Mouse (Mus musculus) midbrain, embryonic 14.5 days (tissue): Measurements from ENCODE around the gene Zfp825. TPM values are rescaled to one million over a fixed set of nuclear protein-coding genes. Genes with fewer than 3 reads are reported as not detected.
"Not testable (repeated sequence)": the region's sequence is repeated elsewhere in the genome, so short reads cannot be mapped to it uniquely, and the experiment has no call there.

Experiments used
- ATAC-seq: fragments of 200-750 bp; cut with Nextera tagmentation; 2 replicates; pipeline ENCODE4 v1.8.0; 2017; ENCODE audit warnings: moderate number of reproducible peaks, moderate library complexity; ENCODE audit not compliant: low FRiP score, low TSS enrichment
- DNase-seq: peaks from one replicate; pipeline ENCODE4 v3.0.0-alpha.2; 2015
- H3K27ac ChIP-seq: fragments of 300-500 bp; sonication (generic); replicated peaks from 2 replicates; pipeline ENCODE4 v1.5.1; 2014; ENCODE audit warnings: mild to moderate bottlenecking, low read depth, low read length, moderate library complexity
- H3K27me3 ChIP-seq: fragments of 300-500 bp; sonication (generic); 2 replicates; pipeline ENCODE4 v1.6.1; 2014; ENCODE audit warnings: low read length, control low read depth, mixed read lengths; ENCODE audit not compliant: control insufficient read depth, insufficient read depth
- H3K36me3 ChIP-seq: fragments of 300-500 bp; sonication (generic); 2 replicates; pipeline ENCODE4 v1.6.1; 2014; ENCODE audit warnings: low read length, control low read depth; ENCODE audit not compliant: control insufficient read depth, insufficient read depth
- H3K4me1 ChIP-seq: fragments of 300-500 bp; sonication (generic); 2 replicates; pipeline ENCODE4 v1.6.1; 2014; ENCODE audit warnings: mild to moderate bottlenecking, antibody characterized with exemption, low read length, control low read depth; ENCODE audit not compliant: control insufficient read depth, insufficient read depth
- H3K4me2 ChIP-seq: fragments of 300-500 bp; sonication (generic); 2 replicates; pipeline ENCODE4 v1.6.1; 2014; ENCODE audit warnings: mild to moderate bottlenecking, low read length, moderate library complexity
- H3K4me3 ChIP-seq: fragments of 300-500 bp; sonication (generic); replicated peaks from 2 replicates; pipeline ENCODE4 v1.5.1; 2014; ENCODE audit warnings: low read depth, low read length
- H3K9ac ChIP-seq: fragments of 300-500 bp; sonication (generic); replicated peaks from 2 replicates; pipeline ENCODE4 v1.6.1; 2014; ENCODE audit warnings: mild to moderate bottlenecking, low read length, moderate library complexity
- H3K9me3 ChIP-seq: fragments of 300-500 bp; sonication (generic); 2 replicates; pipeline ENCODE4 v1.6.1; 2016; ENCODE audit warnings: low read length, control low read depth, mixed read lengths; ENCODE audit not compliant: control insufficient read depth
- WGBS: fragments of 180-500 bp; shearing (Covaris S2); extraction: QIAGEN DNeasy Blood & Tissue Kit; methylation state at CpG from one replicate; pipeline ENCODE4 v1.1.7; 2014; 5-methylcytosine and 5-hydroxymethylcytosine counted together
- polyA plus RNA-seq: library from polyadenylated mRNA; unstranded; fragments of >200 nt; fragmentation: Nextera tagmentation; extraction: Ambion mirVana; gene quantifications from 2 replicates; pipeline ENCODE4 v1.2.1, GENCODE M21; 2014

The Zfp825 gene
- polyA plus RNA-seq, 1 experiment from 2014 or later, result 15.2 TPM

DNA sequence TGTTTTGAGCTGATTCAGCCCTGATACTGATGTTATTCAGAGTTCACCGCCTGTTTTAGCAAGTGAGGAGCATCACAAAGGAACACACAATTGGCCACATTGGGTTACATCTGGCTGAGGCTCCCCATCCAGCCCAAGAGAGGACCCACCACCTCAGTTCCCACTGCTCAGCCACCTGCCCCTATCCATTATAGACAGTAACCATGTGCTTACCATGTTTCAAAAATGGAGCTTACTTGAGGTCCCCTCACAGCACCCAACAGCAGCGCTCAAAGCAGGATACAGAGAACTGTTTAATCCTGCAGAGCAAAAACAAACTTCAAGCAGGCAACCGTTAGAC lies 28.3 kb upstream of the Zfp825 start:
- H3K4me3 ChIP-seq, result peak overlapping the region; percentile 44
- not testable (repeated sequence) for H3K27ac ChIP-seq, H3K4me1 ChIP-seq, ATAC-seq, H3K9me3 ChIP-seq, DNase-seq, H3K36me3 ChIP-seq, H3K27me3 ChIP-seq
- peak overlapping the region; percentile 66 for H3K4me2 ChIP-seq
- under 1% methylated on average over 3 of the region's 3 CpGs for WGBS
- H3K9ac ChIP-seq, result peak overlapping the region; percentile 39; the same call in 1 of the 2 replicates

GRCm38 (mm10) chr13:74507981-74508380 lies 14.2 kb upstream of the Zfp825 start:
- not testable (repeated sequence) for H3K4me2 ChIP-seq, H3K9ac ChIP-seq, H3K36me3 ChIP-seq, H3K4me3 ChIP-seq, ATAC-seq, DNase-seq, H3K9me3 ChIP-seq, H3K27ac ChIP-seq, H3K27me3 ChIP-seq, H3K4me1 ChIP-seq
- WGBS, result 91% methylated on average over 6 of the region's 6 CpGs

- not testable (repeated sequence) for H3K27ac ChIP-seq, DNase-seq, ATAC-seq, H3K36me3 ChIP-seq, H3K4me2 ChIP-seq, H3K4me3 ChIP-seq, H3K27me3 ChIP-seq, H3K9me3 ChIP-seq, H3K9ac ChIP-seq, H3K4me1 ChIP-seq
- 67% methylated on average over 1 of the region's 1 CpGs for WGBS
Observed at GRCm38 (mm10) chr13:74502851-74503250, 9.1 kb upstream of the Zfp825 start.

DNA sequence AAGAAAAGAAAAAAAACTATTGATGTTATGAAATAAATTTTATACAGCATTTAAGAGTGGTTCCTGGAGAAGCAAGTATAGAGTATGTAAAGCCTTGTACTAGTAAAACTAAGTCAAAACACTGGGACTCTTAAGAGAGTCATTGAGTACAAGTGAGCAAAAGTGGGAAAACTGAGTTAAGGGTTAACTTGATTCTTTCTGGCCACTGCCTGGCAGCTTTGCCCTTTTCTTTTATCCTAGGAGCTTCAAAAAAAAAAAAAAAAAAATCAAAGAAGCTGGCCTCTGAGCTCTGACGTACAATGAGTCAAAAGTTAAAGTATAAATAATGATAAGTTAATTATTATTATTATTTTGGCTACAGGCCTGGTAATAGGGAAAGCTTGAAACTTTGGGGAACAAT lies 5.9 kb upstream of the Zfp825 start:
- H3K9ac ChIP-seq, H3K4me1 ChIP-seq, ATAC-seq, H3K27me3 ChIP-seq, H3K27ac ChIP-seq, H3K9me3 ChIP-seq, H3K4me3 ChIP-seq, DNase-seq, H3K36me3 ChIP-seq, H3K4me2 ChIP-seq: not testable (repeated sequence)
- 50% methylated on average over 1 of the region's 1 CpGs for WGBS

GRCm38 (mm10) chr13:74484326-74484725 lies 9.5 kb downstream of the Zfp825 start:
- not testable (repeated sequence) for H3K27me3 ChIP-seq, H3K4me1 ChIP-seq, DNase-seq, H3K27ac ChIP-seq, H3K4me2 ChIP-seq, H3K36me3 ChIP-seq, H3K4me3 ChIP-seq, H3K9me3 ChIP-seq, ATAC-seq, H3K9ac ChIP-seq
- WGBS, result 92% methylated on average over 3 of the region's 3 CpGs

GRCm38 (mm10) chr13:74471468-74471867 lies 22.3 kb downstream of the Zfp825 start:
- H3K4me3 ChIP-seq, H3K36me3 ChIP-seq, H3K9ac ChIP-seq, H3K4me1 ChIP-seq, H3K4me2 ChIP-seq, H3K27me3 ChIP-seq, DNase-seq, ATAC-seq, H3K9me3 ChIP-seq, H3K27ac ChIP-seq: not testable (repeated sequence)
- 90% methylated on average over 2 of the region's 2 CpGs for WGBS

GRCm38 (mm10) chr13:74462699-74463385 lies 30.9 kb downstream of the Zfp825 start:
- DNase-seq, result peak; percentile 90
- peak overlapping the region; percentile 60 for H3K9ac ChIP-seq
- no peaks in the 10 kb centered on the region for H3K27me3 ChIP-seq
- H3K36me3 ChIP-seq, result no peaks in the 10 kb centered on the region
- H3K9me3 ChIP-seq, result no peaks in the 10 kb centered on the region; the same call in 1 of the 2 replicates
- peak overlapping the region; percentile 80 for H3K27ac ChIP-seq
- H3K4me2 ChIP-seq, result peak overlapping the region; percentile 77
- H3K4me1 ChIP-seq, result no peaks in the 10 kb centered on the region
- peak overlapping the region; percentile 59 for H3K4me3 ChIP-seq
- WGBS, result under 1% methylated on average over 23 of the region's 23 CpGs
- peak; percentile 99 for ATAC-seq

DNA sequence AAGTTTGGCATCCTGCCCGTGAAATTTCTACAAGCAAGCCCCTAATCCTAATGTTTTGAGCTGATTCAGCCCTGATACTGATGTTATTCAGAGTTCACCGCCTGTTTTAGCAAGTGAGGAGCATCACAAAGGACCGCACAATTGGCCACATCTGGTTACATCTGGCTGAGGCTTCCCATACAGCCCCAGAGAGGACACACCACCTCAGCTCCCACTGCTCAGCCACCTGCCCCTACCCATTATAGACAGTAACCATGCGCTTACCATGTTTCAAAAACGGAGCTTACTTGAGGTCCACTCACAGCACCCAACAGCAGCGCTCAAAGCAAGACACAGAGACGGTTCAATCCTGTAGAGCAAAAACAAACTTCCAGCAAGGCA lies 31.5 kb downstream of the Zfp825 start:
- WGBS, result 4% methylated on average over 7 of the region's 7 CpGs
- not testable (repeated sequence) for H3K27me3 ChIP-seq, ATAC-seq, DNase-seq, H3K9me3 ChIP-seq, H3K4me1 ChIP-seq, H3K36me3 ChIP-seq
- Histone ChIP-seq H3K9ac (peak overlapping the region; percentile 60), H3K4me2 (peak overlapping the region; percentile 77), H3K4me3 (peak overlapping the region; percentile 59), H3K27ac (peak overlapping the region; percentile 80)

GRCm38 (mm10) chr13:74439895-74440294 lies 53.9 kb downstream of the Zfp825 start:
- no peak for ATAC-seq
- H3K4me3 ChIP-seq, result no peak overlapping the region
- H3K4me1 ChIP-seq, result no peaks in the 10 kb centered on the region
- no peaks in the 10 kb centered on the region for H3K27me3 ChIP-seq
- H3K4me2 ChIP-seq, result no peak overlapping the region
- no peak for DNase-seq
- 25% methylated on average over 19 of the region's 19 CpGs for WGBS
- no peak overlapping the region for H3K27ac ChIP-seq
- H3K36me3 ChIP-seq, result 0 out of 2 replicates have a peak, but pooled peaks cover 3% of the 10 kb centered on the region
- H3K9me3 ChIP-seq, result peaks cover 51% of the 10 kb centered on the region
- no peak overlapping the region for H3K9ac ChIP-seq
